ENCODE assay signal across 8 mouse cellular contexts in the genomic region with DNA sequence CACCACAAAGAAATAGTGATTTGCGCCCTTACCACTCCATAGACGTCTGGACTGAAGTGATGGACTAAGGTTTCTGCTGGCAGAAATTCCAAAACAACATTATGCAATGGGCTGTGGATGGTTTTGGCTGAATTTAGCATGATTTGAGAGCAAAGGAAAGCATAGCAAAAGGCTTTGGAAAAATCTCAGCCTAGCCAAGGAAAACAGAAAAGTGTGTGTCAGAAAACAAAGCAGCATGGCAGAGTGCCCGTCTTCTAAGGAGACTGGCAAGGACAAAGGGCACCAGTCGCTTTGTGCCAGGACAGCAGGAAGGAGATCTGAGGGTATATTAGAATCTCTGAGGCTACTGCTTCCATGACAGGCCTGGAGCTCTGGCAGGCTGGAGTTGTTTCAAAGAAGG. TPM values are rescaled to one million over a fixed set of nuclear protein-coding genes. Genes with fewer than 3 reads are reported as not detected.
A peak's percentile ranks its signal among the peaks of the same experiment; 100 is the strongest.
DNase-seq lines count a peak whose midpoint lies in the region; ATAC-seq and TF ChIP-seq lines count a peak whose summit lies in the region.

No protein-coding gene starts in this region.

- H3K27ac ChIP-seq in hindbrain, embryonic 14.5 days = no peak overlapping the region
- no peak overlapping the region for H3K27ac ChIP-seq in hindbrain, embryonic 10.5 days
- peak overlapping the region; percentile 37 for H3K27ac ChIP-seq in left cerebral cortex, adult 2 months

- H3K4me2 ChIP-seq in hindbrain, embryonic 14.5 days (replicated peaks) = no peak overlapping the region

- H3K4me1 ChIP-seq in hindbrain, embryonic 14.5 days (replicated peaks; ENCODE audit: control insufficient read depth, insufficient read depth, low read length) = no peaks in the 10 kb centered on the region
- H3K4me1 ChIP-seq in hindbrain, embryonic 10.5 days (replicated peaks) = peaks cover 4% of the 10 kb centered on the region; the same call in 1 of the 2 replicates

- 0 out of 2 replicates have a peak, but pooled peaks cover 3% of the 10 kb centered on the region for H3K9me3 ChIP-seq in hindbrain, embryonic 14.5 days (ENCODE audit: control insufficient read depth, low read length)
- H3K9me3 ChIP-seq in hindbrain, embryonic 10.5 days = no peaks in the 10 kb centered on the region

- no peak for TF ChIP-seq CTCF in left cerebral cortex, adult 2 months (IDR thresholded peaks at IDR 0.05)

- no peaks in the 10 kb centered on the region for H3K36me3 ChIP-seq in hindbrain, embryonic 14.5 days (replicated peaks; ENCODE audit: control insufficient read depth, insufficient read depth)
- no peaks in the 10 kb centered on the region for H3K36me3 ChIP-seq in hindbrain, embryonic 10.5 days

- H3K9ac ChIP-seq in hindbrain, embryonic 14.5 days = no peak overlapping the region

- no peaks in the 10 kb centered on the region for H3K27me3 ChIP-seq in hindbrain, embryonic 14.5 days (ENCODE audit: control insufficient read depth, insufficient read depth, low read length)
- H3K27me3 ChIP-seq in hindbrain, embryonic 10.5 days (ENCODE audit: insufficient read depth, poor library complexity, severe bottlenecking) = no peaks in the 10 kb centered on the region

- no peak overlapping the region for H3K4me3 ChIP-seq in hindbrain, embryonic 14.5 days (replicated peaks; ENCODE audit: low read length)
- no peak overlapping the region for H3K4me3 ChIP-seq in hindbrain, embryonic 10.5 days
- no peak overlapping the region for H3K4me3 ChIP-seq in left cerebral cortex, adult 2 months

- no peak for ATAC-seq in hindbrain, embryonic 14.5 days (ENCODE audit: low FRiP score)
- no peak for ATAC-seq in inflammation-experienced regulatory T-cells, adult 6 months

- 67% methylated on average over 4 of the region's 4 CpGs for WGBS in hindbrain, embryonic 14.5 days
- 90% methylated on average over 4 of the region's 4 CpGs for WGBS in hindbrain, embryonic 10.5 days

- DNase-seq in hindbrain, embryonic 14.5 days (ENCODE audit: low spot score) = peak; percentile 28
- DNase-seq in hindbrain, embryonic 10.5 days (ENCODE audit: low spot score) = no peak
- DNase-seq in adrenal gland, postnatal 14 days = peak; percentile 61
- DNase-seq in frontal cortex, postnatal 36 days (ENCODE audit: low spot score in 2 of 2) = peak; percentile 35 to 57
- DNase-seq in left cerebral cortex, adult 2 months (ENCODE audit: extremely low spot score in 1 of 2, low spot score in 2 of 2) = peak; percentile 17
- no peak for DNase-seq in embryo, embryonic 9.5 days (ENCODE audit: extremely low spot score)
- no peak for DNase-seq in gastrocnemius, postnatal 36 days

- intact Hi-C loops in left cerebral cortex, adult 2 months (cut with DNase I) = no loop called here
- intact Hi-C loops in gastrocnemius, postnatal 36 days (cut with DNase I) = no loop called here

RNA-seq across cellular contexts. Expression of gene Adam30, which starts 17.9 kb away (rescaled TPM):
- polyA plus RNA-seq in hindbrain, embryonic 14.5 days (2014; fragmentation: Nextera tagmentation; extraction: Ambion mirVana) = not detected in 2 replicates
- polyA plus RNA-seq in hindbrain, embryonic 10.5 days (2016; fragmentation: Nextera tagmentation; extraction: Ambion mirVana) = not detected in 2 replicates
- not detected in 2 replicates for total RNA-seq in adrenal gland, postnatal 14 days (2021)
- not detected for total RNA-seq in left cerebral cortex, adult 2 months (2021)
- polyA plus RNA-seq in inflammation-experienced regulatory T-cells, adult 6 months (2017; shearing (Covaris generic)) = not detected
- not detected for total RNA-seq in gastrocnemius, postnatal 36 days (2021)

RNA-seq across cellular contexts. Expression of gene Reg4, which starts 43.6 kb away (rescaled TPM):
- not detected in 2 replicates for polyA plus RNA-seq in hindbrain, embryonic 14.5 days (2014; fragmentation: Nextera tagmentation; extraction: Ambion mirVana)
- polyA plus RNA-seq in hindbrain, embryonic 10.5 days (2016; fragmentation: Nextera tagmentation; extraction: Ambion mirVana) = not detected in 2 replicates
- total RNA-seq in adrenal gland, postnatal 14 days (2021) = not detected in 2 replicates
- not detected for total RNA-seq in left cerebral cortex, adult 2 months (2021)
- not detected for polyA plus RNA-seq in inflammation-experienced regulatory T-cells, adult 6 months (2017; shearing (Covaris generic))
- total RNA-seq in gastrocnemius, postnatal 36 days (2021) = not detected

Comparison
In these comparisons a context has a peak if more than half of its experiments do, and no peak if none do; other contexts are left out.
1. DNase-seq: peak in hindbrain, embryonic 14.5 days (single experiment), adrenal gland, postnatal 14 days (single experiment), frontal cortex, postnatal 36 days (2 of 2) and left cerebral cortex, adult 2 months (2 of 2); none in hindbrain, embryonic 10.5 days (single experiment), embryo, embryonic 9.5 days (single experiment) and gastrocnemius, postnatal 36 days (0 of 2).